Mouse (Mus musculus) forebrain, embryonic 15.5 days (tissue): Measurements from ENCODE around the gene Mob3a. TPM values are rescaled to one million over a fixed set of nuclear protein-coding genes. Genes with fewer than 3 reads are reported as not detected.

Experiments
- ATAC-seq: fragments of 200-750 bp; cut with Nextera tagmentation; replicated peaks from 2 replicates; pipeline ENCODE4 v1.8.0; 2017; ENCODE audit warnings: mild to moderate bottlenecking, moderate TSS enrichment, moderate library complexity
- H3K27ac ChIP-seq: fragments of 300-500 bp; sonication (generic); replicated peaks from 2 replicates; pipeline ENCODE4 v1.5.1; 2015; ENCODE audit warnings: mild to moderate bottlenecking, inconsistent platforms
- H3K27me3 ChIP-seq: fragments of 300-500 bp; sonication (generic); 2 replicates; pipeline ENCODE4 v1.6.1; 2015; ENCODE audit warnings: inconsistent platforms
- H3K36me3 ChIP-seq: fragments of 300-500 bp; sonication (generic); 2 replicates; pipeline ENCODE4 v1.6.1; 2015; ENCODE audit warnings: mild to moderate bottlenecking, inconsistent platforms
- H3K4me1 ChIP-seq: fragments of 300-500 bp; sonication (generic); 2 replicates; pipeline ENCODE4 v1.6.1; 2015; ENCODE audit warnings: inconsistent platforms
- H3K4me2 ChIP-seq: fragments of 300-500 bp; sonication (generic); replicated peaks from 2 replicates; pipeline ENCODE4 v1.6.1; 2015; ENCODE audit warnings: mild to moderate bottlenecking, inconsistent platforms
- H3K4me3 ChIP-seq: fragments of 300-500 bp; sonication (generic); 2 replicates; pipeline ENCODE4 v1.5.1; 2015; ENCODE audit warnings: mild to moderate bottlenecking, inconsistent platforms
- H3K9ac ChIP-seq: fragments of 300-500 bp; sonication (generic); replicated peaks from 2 replicates; pipeline ENCODE4 v1.6.1; 2015; ENCODE audit warnings: mild to moderate bottlenecking, inconsistent platforms
- H3K9me3 ChIP-seq: fragments of 300-500 bp; sonication (generic); 2 replicates; pipeline ENCODE4 v1.6.1; 2016; ENCODE audit warnings: inconsistent platforms
- WGBS: fragments of 180-500 bp; shearing (Covaris S2); methylation state at CpG from one replicate; pipeline ENCODE4 v1.1.7; 2015; ENCODE audit warnings: mixed read lengths; 5-methylcytosine and 5-hydroxymethylcytosine counted together
- polyA plus RNA-seq: library from polyadenylated mRNA; unstranded; fragments of >200 nt; fragmentation: Nextera tagmentation; extraction: Ambion mirVana; gene quantifications from 2 replicates; pipeline ENCODE4 v1.2.1, GENCODE M21; 2015

The Mob3a gene
- polyA plus RNA-seq, 1 experiment from 2014 or later = 52.6 TPM

GRCm38 (mm10) chr10:80727369-80728127, 25.8 kb upstream of the Mob3a start:
- no peaks in the 10 kb centered on the region for H3K4me1 ChIP-seq
- 96% methylated on average over 5 of the region's 5 CpGs for WGBS
- no peaks in the 10 kb centered on the region for H3K27me3 ChIP-seq
- H3K4me2 ChIP-seq = no peak overlapping the region
- ATAC-seq = no peak
- H3K36me3 ChIP-seq = peaks cover 90% of the 10 kb centered on the region
- H3K4me3 ChIP-seq = no peak overlapping the region
- H3K9me3 ChIP-seq = no peaks in the 10 kb centered on the region
- no peak overlapping the region for H3K9ac ChIP-seq
- no peak overlapping the region for H3K27ac ChIP-seq

- 85% methylated on average over 1 of the region's 1 CpGs for WGBS
- no peak overlapping the region for H3K4me2 ChIP-seq
- no peak overlapping the region for H3K9ac ChIP-seq
Observed at GRCm38 (mm10) chr10:80717281-80717680, 15.5 kb upstream of the Mob3a start.

GRCm38 (mm10) chr10:80710834-80711233, 9.1 kb upstream of the Mob3a start:
- H3K4me3 ChIP-seq = no peak overlapping the region
- 87% methylated on average over 3 of the region's 3 CpGs for WGBS
- H3K36me3 ChIP-seq = peaks cover 96% of the 10 kb centered on the region
- no peak overlapping the region for H3K4me2 ChIP-seq
- H3K9me3 ChIP-seq = no peaks in the 10 kb centered on the region
- H3K27ac ChIP-seq = no peak overlapping the region
- H3K4me1 ChIP-seq = no peaks in the 10 kb centered on the region
- no peak overlapping the region for H3K9ac ChIP-seq
- ATAC-seq = no peak
- no peaks in the 10 kb centered on the region for H3K27me3 ChIP-seq

More at GRCm38 (mm10) chr10:80717281-80717680, 15.5 kb upstream of the Mob3a start:
- Histone ChIP-seq H3K4me1 (no peaks in the 10 kb centered on the region), H3K4me3 (no peak overlapping the region), H3K27ac (no peak overlapping the region), H3K27me3 (no peaks in the 10 kb centered on the region), H3K36me3 (peaks cover 96% of the 10 kb centered on the region), H3K9me3 (no peaks in the 10 kb centered on the region)
- ATAC-seq = no peak

GRCm38 (mm10) chr10:80705479-80705878, 3.7 kb upstream of the Mob3a start:
- WGBS = 80% methylated on average over 3 of the region's 3 CpGs
- Histone ChIP-seq H3K36me3 (peaks cover 45% of the 10 kb centered on the region), H3K4me1 (peaks cover 27% of the 10 kb centered on the region), H3K9ac (no peak overlapping the region), H3K27me3 (no peaks in the 10 kb centered on the region), H3K9me3 (no peaks in the 10 kb centered on the region), H3K4me2 (no peak overlapping the region), H3K4me3 (no peak overlapping the region), H3K27ac (no peak overlapping the region)
- no peak for ATAC-seq

- no peaks in the 10 kb centered on the region for H3K9me3 ChIP-seq
- no peak overlapping the region for H3K4me2 ChIP-seq
- H3K4me3 ChIP-seq = no peak overlapping the region
- no peak overlapping the region for H3K9ac ChIP-seq
- H3K36me3 ChIP-seq = peaks cover 40% of the 10 kb centered on the region
- no peak for ATAC-seq
- no peaks in the 10 kb centered on the region for H3K27me3 ChIP-seq
- H3K27ac ChIP-seq = no peak overlapping the region
- peaks cover 32% of the 10 kb centered on the region for H3K4me1 ChIP-seq
- 72% methylated on average over 3 of the region's 3 CpGs for WGBS
Observed at GRCm38 (mm10) chr10:80705033-80705432, 3.3 kb upstream of the Mob3a start.

GRCm38 (mm10) chr10:80704418-80704817, 2.6 kb upstream of the Mob3a start:
- 84% methylated on average over 5 of the region's 5 CpGs for WGBS
- Histone ChIP-seq H3K4me1 (peaks cover 35% of the 10 kb centered on the region), H3K4me2 (no peak overlapping the region), H3K9ac (no peak overlapping the region), H3K36me3 (peaks cover 34% of the 10 kb centered on the region), H3K9me3 (no peaks in the 10 kb centered on the region), H3K27ac (no peak overlapping the region), H3K4me3 (no peak overlapping the region), H3K27me3 (no peaks in the 10 kb centered on the region)
- ATAC-seq = no peak

- Histone ChIP-seq H3K9ac (no peak overlapping the region), H3K36me3 (peaks cover 27% of the 10 kb centered on the region), H3K27ac (peak overlapping the region; percentile 93; the same call in 1 of the 2 replicates), H3K4me2 (peak overlapping the region; percentile 88), H3K9me3 (no peaks in the 10 kb centered on the region), H3K27me3 (no peaks in the 10 kb centered on the region), H3K4me3 (peak overlapping the region; percentile 84), H3K4me1 (peaks cover 38% of the 10 kb centered on the region)
- ATAC-seq = no peak
- 83% methylated on average over 5 of the region's 5 CpGs for WGBS
Observed at GRCm38 (mm10) chr10:80703643-80704042, 1.9 kb upstream of the Mob3a start.

GRCm38 (mm10) chr10:80702536-80703390, 986 bp upstream of the Mob3a start:
- H3K4me1 ChIP-seq = peaks cover 46% of the 10 kb centered on the region
- H3K36me3 ChIP-seq = peaks cover 18% of the 10 kb centered on the region
- H3K4me3 ChIP-seq = peak overlapping the region; percentile 84
- 2% methylated on average over 47 of the region's 47 CpGs for WGBS
- peak overlapping the region; percentile 57 for H3K9ac ChIP-seq
- peak overlapping the region; percentile 93 for H3K27ac ChIP-seq
- no peaks in the 10 kb centered on the region for H3K9me3 ChIP-seq
- no peaks in the 10 kb centered on the region for H3K27me3 ChIP-seq
- peak overlapping the region; percentile 88 for H3K4me2 ChIP-seq
- ATAC-seq = peak; percentile 89

- peak overlapping the region; percentile 84 for H3K4me3 ChIP-seq
- H3K9me3 ChIP-seq = no peaks in the 10 kb centered on the region
- ATAC-seq = no peak
- peak overlapping the region; percentile 93 for H3K27ac ChIP-seq
- 43% methylated on average over 4 of the region's 4 CpGs for WGBS
- H3K4me1 ChIP-seq = peaks cover 46% of the 10 kb centered on the region
- no peaks in the 10 kb centered on the region for H3K36me3 ChIP-seq
- H3K4me2 ChIP-seq = peak overlapping the region; percentile 88
- H3K27me3 ChIP-seq = no peaks in the 10 kb centered on the region
- H3K9ac ChIP-seq = peak overlapping the region; percentile 71; the same call in 1 of the 2 replicates
Observed at GRCm38 (mm10) chr10:80700732-80701131, 1.0 kb downstream of the Mob3a start.

- 0 out of 2 replicates have a peak overlapping the region, but pooled peaks have one; percentile 88 for H3K4me2 ChIP-seq
- H3K27ac ChIP-seq = no peak overlapping the region
- peaks cover 46% of the 10 kb centered on the region for H3K4me1 ChIP-seq
- 0 out of 2 replicates have a peak overlapping the region, but pooled peaks have one; percentile 84 for H3K4me3 ChIP-seq
- ATAC-seq = no peak
- no peaks in the 10 kb centered on the region for H3K27me3 ChIP-seq
- H3K36me3 ChIP-seq = no peaks in the 10 kb centered on the region
- H3K9ac ChIP-seq = no peak overlapping the region
- H3K9me3 ChIP-seq = no peaks in the 10 kb centered on the region
- 87% methylated on average over 7 of the region's 7 CpGs for WGBS
Observed at GRCm38 (mm10) chr10:80700038-80700504, 1.7 kb downstream of the Mob3a start.

GRCm38 (mm10) chr10:80698605-80699004, 3.2 kb downstream of the Mob3a start:
- no peak for ATAC-seq
- Histone ChIP-seq H3K36me3 (peaks cover 5% of the 10 kb centered on the region; the same call in 1 of the 2 replicates), H3K27me3 (no peaks in the 10 kb centered on the region), H3K4me3 (no peak overlapping the region), H3K27ac (no peak overlapping the region), H3K9me3 (no peaks in the 10 kb centered on the region), H3K4me1 (peaks cover 41% of the 10 kb centered on the region), H3K9ac (no peak overlapping the region), H3K4me2 (no peak overlapping the region)
- WGBS = 94% methylated on average over 9 of the region's 9 CpGs

GRCm38 (mm10) chr10:80697812-80698211, 4.0 kb downstream of the Mob3a start:
- Histone ChIP-seq H3K9me3 (no peaks in the 10 kb centered on the region), H3K4me1 (peaks cover 33% of the 10 kb centered on the region), H3K4me3 (no peak overlapping the region), H3K27me3 (no peaks in the 10 kb centered on the region), H3K4me2 (no peak overlapping the region), H3K36me3 (peaks cover 5% of the 10 kb centered on the region; the same call in 1 of the 2 replicates), H3K9ac (no peak overlapping the region), H3K27ac (no peak overlapping the region)
- no peak for ATAC-seq
- WGBS = 84% methylated on average over 9 of the region's 9 CpGs
